Mouse (Mus musculus): ENCODE results near the gene Smc6. TPM values are rescaled to one million over a fixed set of nuclear protein-coding genes. Genes with fewer than 3 reads are reported as not detected.

Smc6 gene
- polyA plus RNA-seq, 1 experiment from 2014 or later, result 157 TPM

DNA sequence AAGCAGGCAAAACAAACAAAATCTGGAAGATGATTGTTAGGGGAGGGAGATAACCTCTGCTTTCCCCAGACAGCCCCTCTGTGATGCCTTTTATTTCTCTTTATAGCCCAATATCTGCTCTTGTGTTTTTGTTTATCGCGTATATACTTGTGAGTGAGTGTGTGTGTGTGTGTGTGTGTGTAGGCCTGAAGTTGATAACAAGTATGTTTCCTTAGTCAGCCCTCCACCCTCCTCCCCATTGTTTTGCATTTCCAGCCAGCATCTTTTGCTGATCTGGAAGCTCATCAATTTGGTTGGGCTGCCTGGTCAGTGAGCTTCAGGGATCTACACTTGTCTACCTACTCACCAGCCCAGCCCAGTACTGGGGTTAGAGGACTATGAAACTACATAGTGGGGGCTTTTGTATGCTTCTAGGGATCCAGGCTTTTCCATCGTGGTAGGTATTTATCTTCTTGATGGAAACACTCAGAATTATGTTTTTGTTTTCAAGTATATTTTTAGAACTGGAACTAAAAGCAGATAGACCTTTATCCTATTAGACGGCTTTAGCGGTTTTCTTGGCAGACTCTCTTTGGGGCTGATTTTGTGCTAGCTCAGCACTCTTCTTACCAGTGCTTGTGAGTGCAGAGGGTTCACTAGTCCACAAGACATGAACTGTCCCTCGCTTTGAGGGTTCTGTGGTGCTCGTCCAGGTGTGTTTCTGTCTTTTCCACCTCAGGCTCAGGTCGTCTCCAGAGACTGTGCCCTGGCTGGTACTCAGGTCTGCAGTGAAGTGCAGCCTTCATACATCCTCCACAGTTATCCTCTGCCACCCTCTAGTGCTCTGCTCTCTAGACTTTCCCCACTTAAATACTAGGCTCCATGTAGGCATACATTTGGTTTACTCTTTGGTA is 41.3 kb downstream of the Smc6 start:
- Histone ChIP-seq H3K27ac (no peak overlapping the region), H3K9ac (no peak overlapping the region), H3K4me1 (no peaks in the 10 kb centered on the region), H3K4me2 (no peak overlapping the region), H3K9me3 (no peaks in the 10 kb centered on the region), H3K4me3 (replicated peaks) (no peak overlapping the region), H3K36me3 (replicated peaks) (peaks cover 64% of the 10 kb centered on the region), H3K27me3 (no peaks in the 10 kb centered on the region)
- no peak for ATAC-seq (ENCODE audit: low FRiP score)
- WGBS, result 93% methylated on average over 8 of the region's 8 CpGs

GRCm38 (mm10) chr12:11311106-11311505 is 45.4 kb downstream of the Smc6 start:
- H3K9me3 ChIP-seq, result no peaks in the 10 kb centered on the region
- no peaks in the 10 kb centered on the region for H3K27me3 ChIP-seq
- WGBS, result 91% methylated on average over 2 of the region's 2 CpGs

DNA sequence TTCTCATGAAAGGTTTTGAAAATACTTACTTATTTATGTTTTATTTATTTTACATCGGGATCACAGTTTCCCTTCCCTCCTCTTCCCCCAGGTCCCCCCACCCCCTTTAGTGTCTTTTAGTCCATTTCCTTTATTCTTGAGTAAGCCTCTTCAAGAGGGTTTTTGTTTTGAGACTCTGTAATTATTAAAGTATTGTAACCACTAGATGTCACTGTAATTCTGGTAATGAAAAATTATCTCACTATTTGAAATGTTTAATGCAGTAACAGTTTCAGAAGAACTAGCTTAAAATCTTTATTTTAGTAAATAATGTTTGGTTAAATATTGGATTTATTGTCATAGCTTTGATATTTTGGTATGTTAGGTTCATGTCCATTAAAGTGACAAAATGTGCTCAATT is 48.2 kb downstream of the Smc6 start:
- Histone ChIP-seq H3K4me2 (no peak overlapping the region), H3K36me3 (replicated peaks) (peaks cover 43% of the 10 kb centered on the region), H3K4me3 (replicated peaks) (no peak overlapping the region), H3K9ac (no peak overlapping the region), H3K4me1 (no peaks in the 10 kb centered on the region), H3K27me3 (no peaks in the 10 kb centered on the region), H3K27ac (no peak overlapping the region), H3K9me3 (no peaks in the 10 kb centered on the region)
- no peak for ATAC-seq (ENCODE audit: low FRiP score)
- 63% methylated on average over 1 of the region's 1 CpGs for WGBS

More at GRCm38 (mm10) chr12:11311106-11311505, 45.4 kb downstream of the Smc6 start:
- no peak for ATAC-seq (ENCODE audit: low FRiP score)
- Histone ChIP-seq H3K4me1 (no peaks in the 10 kb centered on the region), H3K36me3 (replicated peaks) (peaks cover 49% of the 10 kb centered on the region), H3K27ac (no peak overlapping the region), H3K4me2 (no peak overlapping the region), H3K4me3 (replicated peaks) (no peak overlapping the region), H3K9ac (no peak overlapping the region)

GRCm38 (mm10) chr12:11317671-11318070 is 52.0 kb downstream of the Smc6 start:
- Histone ChIP-seq H3K4me1 (no peaks in the 10 kb centered on the region), H3K9me3 (no peaks in the 10 kb centered on the region), H3K27me3 (no peaks in the 10 kb centered on the region), H3K4me2 (no peak overlapping the region), H3K27ac (no peak overlapping the region), H3K36me3 (replicated peaks) (peaks cover 37% of the 10 kb centered on the region), H3K4me3 (replicated peaks) (no peak overlapping the region), H3K9ac (no peak overlapping the region)
- 73% methylated on average over 6 of the region's 6 CpGs for WGBS
- ATAC-seq (ENCODE audit: low FRiP score), result no peak

- H3K9ac ChIP-seq, result no peak overlapping the region
- H3K27ac ChIP-seq, result no peak overlapping the region
- WGBS, result 56% methylated on average over 4 of the region's 4 CpGs
- H3K9me3 ChIP-seq, result no peaks in the 10 kb centered on the region
- H3K36me3 ChIP-seq (replicated peaks), result no peaks in the 10 kb centered on the region
- no peak overlapping the region for H3K4me2 ChIP-seq
- no peaks in the 10 kb centered on the region for H3K4me1 ChIP-seq
- no peak overlapping the region for H3K4me3 ChIP-seq (replicated peaks)
- ATAC-seq (ENCODE audit: low FRiP score), result no peak
- no peaks in the 10 kb centered on the region for H3K27me3 ChIP-seq
These were observed 58.8 kb downstream of the Smc6 start for GRCm38 (mm10) chr12:11324480-11324879.

DNA sequence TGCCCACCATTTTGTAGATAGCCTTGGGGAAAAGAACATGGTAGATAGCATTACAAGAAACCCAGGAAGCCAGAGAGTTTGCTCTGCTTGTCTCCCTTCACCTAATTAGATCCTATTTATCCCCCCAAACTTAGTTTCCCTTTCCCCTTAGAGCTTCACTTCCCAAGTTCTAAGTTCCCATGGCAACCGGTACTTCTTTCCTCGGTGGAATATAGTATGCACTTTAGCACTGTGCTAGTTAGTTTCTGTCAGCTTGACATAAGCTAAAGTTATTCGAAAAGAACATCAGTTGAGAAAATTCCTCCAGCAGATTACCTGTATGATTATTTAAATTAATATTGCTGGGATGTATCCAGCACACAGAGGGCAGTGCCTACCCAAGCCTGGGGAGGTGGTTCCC is 60.8 kb downstream of the Smc6 start:
- Histone ChIP-seq H3K36me3 (replicated peaks) (no peaks in the 10 kb centered on the region), H3K27ac (no peak overlapping the region), H3K27me3 (no peaks in the 10 kb centered on the region), H3K9ac (no peak overlapping the region), H3K9me3 (no peaks in the 10 kb centered on the region), H3K4me2 (no peak overlapping the region), H3K4me1 (no peaks in the 10 kb centered on the region), H3K4me3 (replicated peaks) (no peak overlapping the region)
- ATAC-seq (ENCODE audit: low FRiP score), result no peak
- 80% methylated on average over 3 of the region's 3 CpGs for WGBS

- Histone ChIP-seq H3K4me1 (no peaks in the 10 kb centered on the region), H3K9ac (no peak overlapping the region), H3K27ac (no peak overlapping the region), H3K4me2 (no peak overlapping the region), H3K4me3 (replicated peaks) (no peak overlapping the region), H3K9me3 (no peaks in the 10 kb centered on the region), H3K27me3 (no peaks in the 10 kb centered on the region), H3K36me3 (replicated peaks) (no peaks in the 10 kb centered on the region)
- 46% methylated on average over 4 of the region's 4 CpGs for WGBS
- ATAC-seq (ENCODE audit: low FRiP score), result no peak
These were observed 71.2 kb downstream of the Smc6 start for GRCm38 (mm10) chr12:11336845-11337244.

DNA sequence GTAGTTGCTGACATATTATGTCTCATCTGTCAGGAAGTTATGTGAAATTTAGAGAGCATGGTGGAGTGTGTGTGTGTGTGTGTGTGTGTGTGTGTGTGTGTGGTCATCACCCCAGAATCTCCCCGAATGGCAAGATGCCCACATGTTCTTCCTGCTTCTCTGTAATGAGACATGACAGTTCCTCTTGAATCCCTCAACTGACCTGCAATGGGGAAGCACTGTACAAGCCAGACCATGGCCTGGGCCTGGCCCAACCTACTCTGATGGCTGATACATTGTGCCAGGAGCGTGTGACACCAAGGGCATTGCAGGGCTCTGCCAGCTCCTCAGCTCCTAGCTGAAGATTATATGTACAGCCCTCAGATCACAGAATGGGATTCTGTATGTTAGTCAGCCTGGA is 72.6 kb downstream of the Smc6 start:
- H3K27ac ChIP-seq, result no peak overlapping the region
- H3K9ac ChIP-seq, result no peak overlapping the region
- H3K27me3 ChIP-seq, result no peaks in the 10 kb centered on the region
- H3K4me3 ChIP-seq (replicated peaks), result no peak overlapping the region
- no peaks in the 10 kb centered on the region for H3K4me1 ChIP-seq
- no peaks in the 10 kb centered on the region for H3K36me3 ChIP-seq (replicated peaks)
- H3K4me2 ChIP-seq, result no peak overlapping the region
- no peak for ATAC-seq (ENCODE audit: low FRiP score)
- no peaks in the 10 kb centered on the region for H3K9me3 ChIP-seq
- WGBS, result 90% methylated on average over 2 of the region's 2 CpGs

DNA sequence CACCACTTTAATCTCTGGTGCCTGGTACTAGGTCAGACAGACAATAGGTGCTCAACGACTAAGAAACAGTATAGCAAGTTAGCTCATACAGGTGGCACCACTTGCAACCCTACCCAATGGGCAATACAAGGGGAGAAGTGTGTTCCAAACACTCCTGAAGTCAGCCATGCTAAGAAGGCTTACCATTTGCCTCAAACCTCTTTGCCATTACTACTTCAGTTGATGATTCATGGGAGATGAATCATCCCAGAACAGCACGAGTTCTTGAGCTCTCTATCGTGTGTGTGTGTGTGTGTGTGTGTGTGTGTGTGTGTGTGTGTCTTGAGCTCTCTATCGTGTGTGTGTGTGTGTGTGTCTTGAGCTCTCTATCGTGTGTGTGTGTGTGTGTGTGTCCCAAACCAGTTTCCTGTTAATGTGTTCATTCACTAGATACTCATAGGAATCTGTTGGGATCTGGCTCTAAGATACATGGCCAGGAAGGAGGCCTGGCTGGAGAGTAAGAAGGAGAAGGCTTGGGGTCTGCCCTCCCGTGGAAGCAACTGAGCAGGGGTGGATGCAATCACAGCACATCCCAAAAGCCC is 76.4 kb downstream of the Smc6 start:
- ATAC-seq (ENCODE audit: low FRiP score), result no peak
- Histone ChIP-seq H3K27ac (no peak overlapping the region), H3K27me3 (no peaks in the 10 kb centered on the region), H3K36me3 (replicated peaks) (no peaks in the 10 kb centered on the region), H3K4me2 (no peak overlapping the region), H3K4me3 (replicated peaks) (no peak overlapping the region), H3K9ac (no peak overlapping the region), H3K9me3 (no peaks in the 10 kb centered on the region), H3K4me1 (no peaks in the 10 kb centered on the region)
- WGBS, result 81% methylated on average over 6 of the region's 6 CpGs

GRCm38 (mm10) chr12:11345963-11346362 is 80.3 kb downstream of the Smc6 start:
- Histone ChIP-seq H3K4me2 (no peak overlapping the region), H3K27me3 (no peaks in the 10 kb centered on the region), H3K9me3 (no peaks in the 10 kb centered on the region), H3K4me1 (peaks cover 5% of the 10 kb centered on the region; the same call in 1 of the 2 replicates), H3K4me3 (replicated peaks) (no peak overlapping the region), H3K9ac (no peak overlapping the region), H3K36me3 (replicated peaks) (no peaks in the 10 kb centered on the region), H3K27ac (no peak overlapping the region)
- no peak for ATAC-seq (ENCODE audit: low FRiP score)
- 83% methylated on average over 2 of the region's 2 CpGs for WGBS

GRCm38 (mm10) chr12:11348423-11348822 is 82.7 kb downstream of the Smc6 start:
- 5% methylated on average over 1 of the region's 1 CpGs for WGBS
- H3K4me3 ChIP-seq (replicated peaks), result no peak overlapping the region
- no peak for ATAC-seq (ENCODE audit: low FRiP score)

GRCm38 (mm10) chr12:11349870-11350269 is 84.2 kb downstream of the Smc6 start:
- H3K4me1 ChIP-seq, result peaks cover 5% of the 10 kb centered on the region; the same call in 1 of the 2 replicates
- WGBS, result 57% methylated on average over 5 of the region's 5 CpGs

More at GRCm38 (mm10) chr12:11348423-11348822, 82.7 kb downstream of the Smc6 start:
- Histone ChIP-seq H3K27me3 (no peaks in the 10 kb centered on the region), H3K36me3 (replicated peaks) (no peaks in the 10 kb centered on the region), H3K9ac (no peak overlapping the region), H3K4me1 (peaks cover 5% of the 10 kb centered on the region; the same call in 1 of the 2 replicates), H3K27ac (no peak overlapping the region), H3K4me2 (no peak overlapping the region), H3K9me3 (no peaks in the 10 kb centered on the region)

More at GRCm38 (mm10) chr12:11349870-11350269, 84.2 kb downstream of the Smc6 start:
- ATAC-seq (ENCODE audit: low FRiP score), result no peak
- Histone ChIP-seq H3K36me3 (replicated peaks) (no peaks in the 10 kb centered on the region), H3K27me3 (no peaks in the 10 kb centered on the region), H3K9me3 (no peaks in the 10 kb centered on the region), H3K4me3 (replicated peaks) (no peak overlapping the region), H3K27ac (no peak overlapping the region), H3K9ac (no peak overlapping the region), H3K4me2 (no peak overlapping the region)

Data from forebrain, embryonic 12.5 days (tissue).